Mouse (Mus musculus) layer of hippocampus, adult 11-12 months (tissue): ENCODE measurements at regions not wholly inside any gene's neighbourhood (a gene's known extent, or its start where the extent isn't known, plus 50 kb on each side); places are given as distances from the start of the nearest gene placed in this dataset.
"Not testable (repeated sequence)": the region's sequence is repeated elsewhere in the genome, so short reads cannot be mapped to it uniquely, and the experiment has no call there.

ENCODE experiments used
- DNase-seq: peaks from one replicate; pipeline ENCODE4 v3.0.0; 2022; ENCODE audit warnings: low spot score

DNA sequence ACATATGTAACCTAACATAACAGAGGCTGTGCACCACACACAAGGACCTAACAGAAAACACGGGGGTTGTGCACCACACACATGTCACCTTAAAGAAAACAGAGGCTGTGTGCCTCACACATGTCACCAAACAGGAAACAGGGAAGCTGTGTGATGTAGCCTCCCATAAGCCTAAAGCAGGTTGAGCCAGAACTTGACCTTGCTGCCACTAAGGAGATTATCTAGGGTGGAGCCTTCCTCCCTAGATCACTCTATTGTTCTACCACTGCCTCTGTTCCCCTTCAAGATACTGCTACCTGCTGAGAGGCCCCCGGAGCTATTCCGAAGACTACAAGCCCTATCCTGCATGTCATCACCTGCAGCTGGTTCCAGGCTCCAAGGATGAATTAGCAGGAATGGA lies 100.1 kb upstream of the Thrb start:
- DNase-seq, result not testable (repeated sequence)

DNA sequence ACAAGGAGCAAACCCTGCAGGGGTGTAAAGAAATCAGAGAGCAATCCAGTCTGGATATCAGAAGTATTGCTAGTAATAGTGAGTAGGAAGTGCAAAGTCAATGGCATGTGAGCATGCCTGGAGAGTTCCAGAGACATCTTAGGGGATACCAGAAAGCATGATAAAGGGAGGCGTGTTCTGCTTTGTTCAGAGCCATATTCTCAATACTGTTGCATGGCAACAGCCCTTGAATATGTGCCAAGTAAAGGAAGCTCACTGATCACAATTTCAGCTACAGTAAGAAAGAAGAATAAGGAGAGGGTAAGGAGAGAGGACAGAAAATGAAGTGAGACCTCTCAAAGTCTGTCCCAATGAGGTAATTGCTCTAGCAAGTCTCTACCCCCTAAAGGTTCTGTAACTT lies 92.1 kb upstream of the Thrb start:
- no peak for DNase-seq

DNA sequence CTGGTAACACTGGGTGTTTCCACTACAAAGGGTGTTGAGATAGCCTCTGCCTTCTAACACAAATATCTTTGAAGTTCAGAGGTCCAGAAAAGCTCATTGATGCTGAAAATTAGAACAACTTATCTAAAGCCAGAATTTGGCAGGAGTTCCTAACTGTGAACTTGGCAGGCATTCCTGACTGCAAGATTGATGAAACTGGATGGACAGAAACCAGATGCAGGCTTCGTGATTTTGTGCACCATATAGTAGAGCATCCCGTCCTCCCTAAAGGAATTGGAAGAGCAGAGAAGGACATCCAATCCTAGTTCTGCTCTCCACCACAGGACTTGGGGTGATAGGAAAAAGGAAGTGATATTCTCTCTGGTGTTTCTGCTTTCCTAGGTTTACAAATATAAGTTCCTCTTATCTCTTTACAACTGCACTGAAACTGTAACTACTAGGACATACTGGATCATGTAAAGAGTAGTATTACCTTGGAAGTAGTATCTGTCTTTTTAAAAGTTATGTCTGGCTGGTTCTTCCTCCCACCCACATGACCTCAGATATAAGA lies 90.9 kb upstream of the Thrb start:
- no peak for DNase-seq

DNA sequence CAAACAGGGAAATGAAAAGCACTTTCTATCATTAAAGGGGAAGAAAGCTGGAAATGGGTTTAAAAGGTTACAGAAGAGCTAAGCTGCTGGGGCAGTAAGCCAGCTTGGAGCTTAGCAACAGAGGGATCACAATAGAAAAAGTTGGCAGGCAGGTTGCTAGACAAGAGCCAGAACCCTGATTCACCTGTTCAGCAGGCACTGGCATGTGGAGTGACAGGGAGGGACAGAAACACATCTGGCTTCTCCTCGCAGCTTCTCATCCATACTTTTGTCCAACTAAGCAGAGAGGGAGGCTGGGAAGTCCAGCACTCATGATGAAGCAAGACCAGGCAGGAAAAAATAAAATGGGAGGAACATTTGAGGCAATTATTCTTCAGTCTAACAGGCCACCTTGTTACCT lies 81.3 kb upstream of the Thrb start:
- DNase-seq, result no peak

DNA sequence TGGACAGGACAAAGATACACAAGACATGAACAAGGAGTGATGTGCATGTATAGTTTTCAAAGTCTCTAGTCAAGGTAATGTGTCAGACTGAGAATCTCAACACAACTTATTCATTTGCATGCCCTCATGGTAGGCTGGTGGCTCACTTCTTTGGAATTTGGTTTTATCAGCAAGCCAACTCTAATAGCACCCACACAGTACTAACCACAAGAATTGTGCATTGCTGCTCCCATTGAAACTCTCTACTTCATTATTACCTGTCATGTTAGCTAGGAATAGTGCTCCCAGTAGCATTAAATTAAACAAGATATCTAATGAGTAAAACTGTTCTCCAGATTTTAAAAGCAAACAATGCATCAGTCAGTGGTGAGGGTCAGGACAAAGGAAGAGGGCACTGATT lies 70.5 kb upstream of the Thrb start:
- DNase-seq, result no peak

DNA sequence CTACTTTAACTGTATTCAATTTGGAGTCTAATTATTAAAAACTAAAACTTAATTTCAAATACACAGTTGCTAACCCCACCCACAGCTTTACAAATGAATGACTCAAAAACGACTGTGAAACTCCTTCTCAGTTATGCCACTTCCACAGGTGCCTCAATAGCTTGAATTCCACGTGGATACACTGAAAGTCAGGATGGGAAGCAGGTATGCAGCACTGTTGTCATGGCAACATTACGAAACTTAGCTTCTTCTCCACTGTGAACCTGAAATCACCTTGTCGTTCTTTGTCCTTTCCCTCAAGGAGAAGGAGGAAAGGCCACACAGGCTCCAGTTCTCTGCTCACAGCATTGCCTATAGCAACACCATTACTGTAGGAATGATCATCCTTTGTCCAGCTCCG lies 60.5 kb upstream of the Thrb start:
- no peak for DNase-seq

DNA sequence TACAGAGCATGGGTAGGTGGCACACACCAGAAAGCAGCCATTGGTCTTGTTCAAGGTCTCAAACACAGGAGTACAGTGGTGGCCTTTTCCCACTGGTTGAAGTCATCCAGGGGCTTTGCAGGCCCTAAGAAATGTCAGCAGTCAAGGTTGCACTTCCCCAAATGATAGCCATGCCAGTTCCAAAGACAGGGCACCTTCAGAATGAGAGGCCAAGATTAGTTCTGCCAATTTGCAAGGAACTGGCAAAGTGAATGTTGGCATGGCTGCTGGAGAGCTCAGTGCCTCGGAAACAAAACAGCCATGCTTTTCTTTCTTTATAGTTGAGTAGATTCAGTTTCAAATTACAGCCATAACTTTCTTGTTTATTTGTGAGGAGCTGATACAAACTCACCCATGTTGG lies 57.7 kb upstream of the Thrb start:
- no peak for DNase-seq

DNA sequence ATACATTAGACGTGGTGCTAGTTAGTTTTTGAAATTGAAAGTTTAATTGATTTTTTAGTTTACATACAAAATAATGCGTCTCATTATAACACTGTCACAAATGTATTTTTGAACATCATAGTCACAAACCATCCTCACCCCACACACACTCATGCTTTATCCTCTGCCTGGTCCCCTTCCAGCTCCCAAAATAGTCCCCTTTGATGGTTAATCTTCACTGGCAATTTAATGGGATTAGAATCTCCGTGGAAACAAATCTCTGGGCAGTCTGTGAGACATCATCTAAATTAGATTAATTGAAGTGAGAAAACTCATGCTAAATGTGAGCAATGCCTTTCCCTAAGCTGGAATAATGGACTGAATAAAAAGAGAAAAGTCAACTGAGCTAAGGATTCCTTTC lies 54.0 kb upstream of the Thrb start:
- DNase-seq, result no peak

DNA sequence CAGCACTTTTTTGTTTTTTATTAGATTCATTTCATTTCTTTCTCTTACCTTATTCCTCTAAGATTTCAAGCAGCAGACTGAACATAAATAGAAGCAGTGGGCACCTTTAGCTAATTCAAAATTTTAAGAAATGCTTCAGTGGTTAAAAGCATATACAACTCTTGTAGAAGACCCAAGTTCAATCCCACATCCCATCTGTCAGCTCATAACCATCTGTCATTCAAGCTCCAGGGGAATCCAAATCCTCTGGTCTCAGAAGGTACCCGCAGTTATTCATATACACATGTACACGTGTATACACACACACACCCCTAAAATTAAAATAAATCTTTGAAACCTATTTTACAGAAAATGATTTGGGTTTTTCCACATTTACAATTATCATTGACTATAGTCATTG lies 52.9 kb upstream of the Thrb start:
- peak; percentile 26 for DNase-seq
